Mouse (Mus musculus): ENCODE results near the gene Gbp3.

The Gbp3 gene

DNA sequence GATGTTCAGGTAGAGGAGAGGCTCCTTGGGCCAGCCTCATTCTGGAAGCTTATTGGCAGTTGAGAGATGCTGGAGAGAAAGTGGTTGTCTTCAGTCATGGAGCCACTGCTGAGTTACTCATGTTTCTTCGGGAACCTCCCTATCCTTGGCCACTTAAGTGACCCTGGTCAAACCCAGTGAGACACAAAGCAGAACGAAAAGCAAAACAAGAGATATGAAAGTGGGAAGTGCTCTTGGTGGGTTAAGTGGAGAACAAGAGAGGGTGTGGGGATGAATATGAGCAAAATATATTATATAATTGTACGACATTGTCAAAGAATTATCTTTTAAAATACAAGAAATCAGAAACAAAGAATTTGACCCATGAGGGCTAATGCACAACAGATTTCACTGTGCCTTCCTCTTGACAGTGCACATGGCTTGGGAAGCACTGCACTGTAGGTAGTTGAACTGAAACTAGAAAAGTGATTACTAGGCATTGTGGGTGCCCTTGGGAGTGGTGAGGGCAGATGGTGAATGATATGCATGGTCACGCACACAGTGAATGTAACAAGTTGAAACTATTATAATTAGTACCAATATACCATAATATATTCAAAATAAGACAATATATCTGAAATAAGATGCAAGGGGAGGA, 30.7 kb downstream of the Gbp3 start:
- DNase-seq, result peak; percentile 88

DNA sequence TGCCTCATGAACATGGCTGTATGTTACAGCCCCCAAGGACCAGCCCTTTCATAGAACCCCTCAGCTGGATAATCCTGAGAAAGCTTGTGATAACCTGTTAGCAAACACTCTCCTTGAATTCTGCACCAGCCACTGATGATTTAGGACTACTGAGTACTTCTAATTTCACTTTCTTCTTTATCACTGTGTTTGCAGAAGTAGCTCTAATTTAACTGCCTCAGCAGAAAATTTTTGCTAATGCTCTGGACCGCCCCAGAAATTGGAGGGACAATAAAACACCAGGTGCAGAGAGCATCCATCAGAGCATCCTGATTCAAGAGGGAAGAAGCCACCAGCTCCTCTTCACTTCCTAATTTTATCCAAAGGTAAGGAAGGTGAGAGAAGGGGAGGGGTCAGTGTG, 34.7 kb downstream of the Gbp3 start, which contains the start of gene Gbp2b:
Gene Gbp2b, plus strand, starts transcription at position 301 of the 400 bp plus-strand sequence.
- no peak for DNase-seq

DNA sequence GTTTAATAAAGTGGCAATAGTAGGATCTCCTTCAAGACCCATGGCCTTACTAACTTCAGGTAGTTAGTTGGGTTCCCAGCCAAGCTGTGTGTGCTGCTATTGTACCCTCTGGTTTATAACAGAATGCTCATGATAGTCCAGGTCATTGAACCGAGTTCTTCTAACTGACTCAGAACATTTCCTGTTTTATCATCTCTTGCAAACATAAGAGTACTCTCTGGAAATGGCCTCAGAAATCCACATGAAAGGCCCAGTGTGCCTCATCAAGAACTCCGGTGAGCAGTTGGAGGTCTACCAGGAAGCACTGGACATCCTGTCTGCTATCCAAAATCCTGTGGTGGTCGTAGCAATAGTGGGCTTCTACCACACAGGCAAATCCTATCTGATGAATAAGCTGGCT, 38.1 kb downstream of the Gbp3 start:
- no peak for DNase-seq

DNA sequence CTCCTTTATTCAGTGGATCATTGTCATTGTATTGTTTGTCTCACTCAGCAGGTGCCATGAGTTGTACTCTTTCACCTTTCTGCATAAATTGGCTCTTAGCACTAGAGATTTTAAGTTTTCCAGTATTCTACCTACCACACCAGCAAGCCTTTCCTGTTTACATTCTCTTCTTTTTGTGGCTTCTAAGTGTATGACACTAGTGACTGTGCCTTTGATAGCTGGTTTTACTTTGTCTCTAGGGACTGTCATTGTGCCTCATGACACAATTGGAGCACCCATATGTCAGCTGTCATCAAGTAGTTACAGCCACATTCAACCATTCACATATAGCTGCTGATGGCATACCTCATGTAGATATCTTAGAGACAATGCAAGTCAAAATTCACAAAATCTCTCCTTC, 41.8 kb downstream of the Gbp3 start:
- no peak for DNase-seq

DNA sequence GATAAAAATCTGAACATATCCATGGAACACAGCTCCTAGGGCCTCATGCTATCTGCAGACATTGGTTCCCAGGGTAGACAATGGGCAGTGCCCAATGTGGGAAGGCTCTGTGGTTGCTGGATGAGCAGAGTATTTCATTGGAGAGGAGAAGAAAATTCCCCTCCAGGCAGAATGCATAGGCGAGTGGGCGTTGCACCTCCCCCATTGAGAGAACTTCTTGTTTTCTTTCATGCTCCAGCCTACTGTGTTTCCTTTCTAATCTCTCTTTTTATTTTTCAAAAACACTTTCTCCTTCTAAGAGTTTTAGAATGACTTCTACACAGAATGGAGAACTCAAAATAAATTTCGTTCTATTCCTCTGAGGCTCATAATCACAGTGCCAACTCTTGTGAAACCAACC, 58.8 kb downstream of the Gbp3 start:
- peak; percentile 90 for DNase-seq

DNA sequence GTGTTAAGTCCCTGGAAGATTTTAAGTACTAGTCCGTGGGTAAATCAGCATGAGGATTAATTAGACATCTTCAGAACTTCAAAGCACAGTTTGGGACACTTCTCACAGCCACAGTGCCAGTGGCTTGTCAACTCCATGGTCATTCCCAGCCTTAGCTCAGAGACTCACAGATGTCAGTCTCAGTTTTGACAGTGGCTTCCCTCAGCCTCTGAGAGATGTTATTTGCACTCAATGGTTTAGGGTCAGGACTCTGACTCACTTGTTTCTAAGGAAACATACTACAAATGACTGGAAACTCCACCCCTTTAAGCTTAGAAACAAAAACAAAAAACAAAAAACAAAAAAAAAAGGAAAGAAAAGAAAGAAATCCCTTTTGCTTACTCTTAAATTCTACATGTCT, 59.8 kb downstream of the Gbp3 start:
- peak; percentile 87 for DNase-seq

DNA sequence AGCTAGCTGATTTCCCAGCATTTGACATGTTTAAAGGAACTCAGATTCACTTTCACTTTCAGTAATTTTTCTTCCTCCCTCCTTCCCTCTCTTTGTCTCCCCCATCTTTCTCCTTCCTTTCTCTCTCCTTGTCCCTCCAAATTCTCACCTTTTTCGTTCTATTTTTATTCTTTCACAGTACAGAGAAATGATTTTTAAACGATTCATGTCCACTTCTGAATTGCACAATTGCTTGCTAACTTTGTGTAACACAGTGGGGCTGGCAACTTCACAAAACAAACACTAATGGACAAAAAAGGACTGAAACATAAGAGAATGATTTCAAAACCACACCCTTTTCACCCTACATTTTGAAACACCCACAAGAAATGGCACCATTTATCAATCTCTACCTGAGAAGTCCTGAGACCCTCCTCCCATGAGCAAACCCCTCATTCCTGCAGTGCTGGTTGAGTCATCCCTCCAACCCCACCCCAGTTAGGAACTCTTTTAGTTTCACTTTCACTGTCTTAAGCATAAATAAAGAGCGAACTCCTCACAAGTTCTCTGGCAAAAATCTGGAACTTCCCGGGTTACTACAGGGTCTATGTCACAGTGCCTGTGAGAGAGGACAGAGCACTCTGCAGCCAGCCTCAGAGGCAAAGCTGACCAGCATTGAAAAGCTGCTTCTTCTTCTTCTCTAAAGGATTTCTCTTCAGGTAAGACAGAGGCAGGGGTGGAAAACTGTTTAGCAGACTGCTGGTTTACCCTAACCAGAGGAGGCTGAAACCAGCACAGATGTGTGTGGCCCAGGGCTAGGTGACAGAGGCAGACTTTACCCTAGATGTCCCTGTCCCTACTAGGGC, 60.5 kb downstream of the Gbp3 start, which contains the start of gene Gbp2:
Gene Gbp2, plus strand, starts transcription at position 492 of the 845 bp plus-strand sequence.
- DNase-seq, result peak; percentile 96

DNA sequence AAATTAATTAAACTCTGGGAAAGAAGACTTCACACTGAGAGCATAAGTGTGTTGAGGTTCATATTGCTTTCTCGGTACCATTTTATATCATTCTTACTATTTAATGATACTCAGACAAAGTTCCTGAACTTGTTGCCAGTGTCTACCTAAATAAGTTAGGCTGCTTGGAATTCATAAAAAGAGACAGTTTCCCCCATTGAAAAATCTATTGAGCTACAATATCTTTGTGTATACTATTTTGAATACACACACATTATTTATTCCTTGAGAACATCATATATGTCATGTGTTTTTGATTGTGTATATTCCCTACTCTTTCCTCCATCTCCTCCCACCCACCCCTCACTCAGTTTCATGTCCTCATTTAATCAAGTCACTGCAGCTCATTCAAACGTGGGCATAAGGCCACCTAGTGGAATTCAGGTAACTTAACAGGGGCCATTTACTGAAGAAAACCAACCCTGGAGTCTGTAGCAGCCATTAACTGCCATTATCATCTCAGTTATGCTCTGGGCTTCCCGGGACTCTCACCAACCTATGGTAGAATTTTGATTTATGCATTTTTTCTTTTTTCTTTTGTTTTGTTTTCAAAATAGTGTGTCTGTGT, 61.2 kb downstream of the Gbp3 start:
- peak; percentile 86 for DNase-seq
